Mouse (Mus musculus) T-helper 2 cell (primary cell): Measurements from ENCODE around the gene Srrm4.

Experiments used
- in situ Hi-C: fragments of 300-600 bp; cut with MboI, MseI; formaldehyde crosslinking; loops from one replicate; pipeline ENCODE4 v1.15.1; 2025; ENCODE audit warnings: high pct_unique_total_duplicates

The Srrm4 gene

DNA sequence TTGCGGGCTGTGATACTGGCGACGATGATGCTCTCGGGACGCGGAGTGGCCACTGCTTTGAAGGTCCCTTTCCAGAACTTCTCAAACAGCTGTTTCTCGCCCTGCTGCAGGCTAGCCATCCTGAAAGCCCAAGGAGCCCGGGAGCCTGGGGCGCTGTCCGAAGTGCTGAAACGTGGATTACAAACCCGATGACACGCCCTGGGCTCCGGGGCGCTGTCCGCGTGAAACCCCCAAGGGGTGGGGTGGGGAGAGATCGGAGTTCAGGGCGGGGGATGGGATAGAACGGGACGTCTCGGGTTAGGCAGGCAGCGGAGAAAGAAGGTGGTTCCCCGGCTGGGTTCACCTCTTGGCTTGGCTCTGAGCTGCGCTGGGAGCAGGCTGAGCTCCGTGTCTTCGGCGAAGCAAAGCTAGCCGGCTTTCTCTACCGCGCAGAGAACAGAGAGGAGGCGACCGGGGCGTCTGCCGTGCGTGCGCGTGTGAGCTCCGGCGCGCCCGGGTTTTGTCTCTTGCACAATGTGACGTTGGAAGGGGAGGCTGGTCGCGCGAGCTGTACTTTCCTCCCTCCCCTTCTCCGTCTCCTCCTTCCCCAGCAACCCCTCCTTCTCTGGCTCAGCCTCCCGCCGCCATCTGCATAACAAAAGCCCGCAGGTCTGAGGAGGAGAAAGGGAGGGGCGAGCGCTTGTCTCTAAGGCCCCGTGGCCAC, at the start of gene Srrm4:
TSS of gene Srrm4 (minus strand) at position 472 of the 703 bp plus-strand sequence.
- in situ Hi-C loops: no loop called here

- in situ Hi-C loops: no loop called here
Observed at GRCm38 (mm10) chr5:116592801-116593430, 1.3 kb upstream of the Srrm4 start.

GRCm38 (mm10) chr5:116592049-116592800, 608 bp upstream of the Srrm4 start:
- in situ Hi-C loops: no loop called here

- in situ Hi-C loops: no loop called here
Observed at GRCm38 (mm10) chr5:116590698-116591097, 919 bp downstream of the Srrm4 start.

DNA sequence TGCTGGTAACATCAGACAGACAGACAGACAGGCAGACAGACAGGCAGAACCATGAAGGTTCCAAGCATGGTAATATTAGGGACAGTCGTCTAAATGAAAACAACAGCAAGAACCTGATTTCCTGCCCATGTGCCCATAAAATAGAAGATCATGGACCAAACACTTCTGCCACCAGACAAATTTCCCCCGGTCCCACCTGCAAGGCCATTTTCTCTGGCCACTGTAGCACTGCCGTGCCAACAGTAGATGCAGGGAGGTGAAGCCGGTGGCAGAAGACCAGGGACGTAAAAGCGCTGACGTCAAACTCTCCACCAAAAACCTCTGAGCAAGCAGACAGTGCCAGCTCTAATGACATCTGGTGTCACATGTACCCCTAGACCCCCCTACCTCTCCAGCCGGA, 2.0 kb downstream of the Srrm4 start:
- in situ Hi-C loops: no loop called here

DNA sequence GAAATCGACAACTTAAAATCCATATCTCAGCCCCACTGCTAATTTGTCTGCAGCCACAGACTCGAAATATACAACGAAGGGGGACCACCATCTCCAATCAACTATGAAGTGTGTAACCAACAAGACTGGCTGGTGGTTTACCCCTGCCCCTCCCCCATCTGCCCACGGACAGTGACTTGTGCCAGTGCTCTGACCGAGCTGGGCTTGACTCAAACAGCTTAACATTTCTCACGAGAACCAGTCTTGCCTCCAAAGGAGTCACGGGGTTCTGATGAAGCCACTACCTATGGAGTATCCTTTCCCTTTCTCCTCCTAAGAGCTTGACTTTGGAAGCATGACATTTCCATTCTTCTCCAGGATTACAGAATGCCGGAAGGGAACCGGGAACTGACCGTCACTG, 2.8 kb downstream of the Srrm4 start:
- in situ Hi-C loops: no loop called here

- in situ Hi-C loops: no loop called here
Observed at GRCm38 (mm10) chr5:116579533-116579932, 12.1 kb downstream of the Srrm4 start.

DNA sequence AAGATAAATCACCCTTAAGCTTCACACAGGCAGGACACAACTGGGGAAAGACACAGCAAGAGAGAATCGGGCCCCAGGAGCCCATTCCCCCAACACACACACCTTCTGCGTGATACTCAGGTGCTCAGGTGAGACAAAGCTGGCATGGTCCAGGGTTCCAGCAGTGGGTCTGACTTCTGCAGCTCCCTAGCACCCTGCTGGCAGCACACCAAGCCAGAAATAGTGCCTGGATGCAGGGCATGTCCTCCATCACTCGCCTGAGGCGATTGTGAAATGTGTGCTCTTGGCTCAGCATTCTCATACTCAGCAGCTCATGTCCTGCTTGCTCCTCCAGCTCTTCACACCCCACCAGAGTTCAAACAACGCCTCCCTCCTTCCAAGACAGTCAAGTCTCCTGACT, 14.5 kb downstream of the Srrm4 start:
- in situ Hi-C loops: no loop called here

- in situ Hi-C loops: no loop called here
Observed at GRCm38 (mm10) chr5:116573307-116573706, 18.3 kb downstream of the Srrm4 start.

GRCm38 (mm10) chr5:116571936-116572335, 19.7 kb downstream of the Srrm4 start:
- in situ Hi-C loops: no loop called here

GRCm38 (mm10) chr5:116571232-116571861, 20.3 kb downstream of the Srrm4 start:
- in situ Hi-C loops: no loop called here

DNA sequence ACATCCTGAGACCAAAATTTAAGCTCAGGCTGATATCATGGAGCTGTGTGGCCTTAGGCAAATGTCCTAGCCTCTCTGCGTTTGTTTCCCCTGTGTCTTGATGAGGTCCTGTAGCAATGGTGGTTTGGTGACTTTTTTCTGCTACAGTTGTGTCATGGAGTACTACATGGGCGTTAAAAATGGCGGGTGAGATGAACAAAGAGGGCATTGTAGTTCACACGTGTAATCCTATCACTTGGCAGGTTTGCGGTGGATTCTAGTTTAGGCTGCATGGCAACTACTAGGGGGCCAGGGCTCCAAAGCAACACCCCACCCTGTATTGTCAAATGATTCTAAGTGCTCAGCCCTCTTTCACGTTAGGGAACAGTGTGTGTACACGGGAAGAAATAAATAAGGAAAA, 21.1 kb downstream of the Srrm4 start:
- in situ Hi-C loops: no loop called here

DNA sequence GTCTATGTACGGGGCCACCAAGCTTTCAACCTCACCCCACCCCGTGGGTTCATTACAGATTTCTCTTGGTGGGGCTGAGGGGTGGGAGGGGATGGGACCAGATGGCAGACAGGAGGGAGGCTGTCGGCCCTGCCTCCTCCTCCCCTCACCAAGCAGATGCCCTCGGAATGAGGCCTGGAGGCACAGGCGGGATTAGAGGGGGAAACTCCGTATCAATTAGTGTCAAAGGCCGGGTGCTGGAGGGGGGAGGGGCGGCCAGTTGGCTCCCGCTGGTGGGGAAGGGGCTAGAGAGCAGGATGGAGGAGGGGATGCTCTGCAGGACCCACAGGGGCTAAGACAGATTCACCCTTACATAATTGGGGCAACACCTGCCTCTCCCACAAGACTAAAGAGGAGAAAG, 22.0 kb downstream of the Srrm4 start:
- in situ Hi-C loops: no loop called here

GRCm38 (mm10) chr5:116568050-116568449, 23.6 kb downstream of the Srrm4 start:
- in situ Hi-C loops: no loop called here

- in situ Hi-C loops: no loop called here
Observed at GRCm38 (mm10) chr5:116567298-116567697, 24.3 kb downstream of the Srrm4 start.

GRCm38 (mm10) chr5:116566385-116567045, 25.1 kb downstream of the Srrm4 start:
- in situ Hi-C loops: no loop called here

- in situ Hi-C loops: no loop called here
Observed at GRCm38 (mm10) chr5:116565573-116565972, 26.0 kb downstream of the Srrm4 start.

- in situ Hi-C loops: no loop called here
Observed at GRCm38 (mm10) chr5:116564391-116564790, 27.2 kb downstream of the Srrm4 start.

GRCm38 (mm10) chr5:116563713-116564112, 27.9 kb downstream of the Srrm4 start:
- in situ Hi-C loops: no loop called here

- in situ Hi-C loops: no loop called here
Observed at GRCm38 (mm10) chr5:116559091-116559490, 32.5 kb downstream of the Srrm4 start.

GRCm38 (mm10) chr5:116556614-116557013, 35.0 kb downstream of the Srrm4 start:
- in situ Hi-C loops: no loop called here

GRCm38 (mm10) chr5:116553868-116554267, 37.7 kb downstream of the Srrm4 start:
- in situ Hi-C loops: no loop called here
